16 mouse cellular contexts compared by ENCODE assay signal in genomic region chr7:45047491-45047890, GRCm38 (mm10).
"Had no signal": no experiment of that assay in that cellular context is flagged by ENCODE, and none has a peak within 500 bp of the region (broad histone marks: within the 10 kb centered on the region; RNA-seq: fewer than 3 reads in every experiment).

No protein-coding gene starts in this region.

- H3K27me3 ChIP-seq: midbrain, embryonic 12.5 days; neural tube, embryonic 13.5 days; neural tube, embryonic 15.5 days; stomach, embryonic 15.5 days had no signal

- H3K27ac ChIP-seq: midbrain, embryonic 10.5 days; midbrain, embryonic 12.5 days; neural tube, embryonic 13.5 days; neural tube, embryonic 15.5 days; stomach, embryonic 15.5 days had no signal

- H3K4me3 ChIP-seq: midbrain, embryonic 12.5 days; myocyte; neural tube, embryonic 13.5 days; neural tube, embryonic 15.5 days; stomach, embryonic 15.5 days had no signal

- H3K9ac ChIP-seq: lung, embryonic 14.5 days; midbrain, embryonic 12.5 days; neural tube, embryonic 13.5 days; neural tube, embryonic 15.5 days; stomach, embryonic 15.5 days had no signal

- H3K4me2 ChIP-seq: lung, embryonic 14.5 days; midbrain, embryonic 12.5 days; neural tube, embryonic 13.5 days; neural tube, embryonic 15.5 days; stomach, embryonic 15.5 days had no signal

- ATAC-seq: midbrain, embryonic 16.5 days had no signal

- H3K9me3 ChIP-seq: midbrain, embryonic 10.5 days; midbrain, embryonic 12.5 days; neural tube, embryonic 13.5 days; neural tube, embryonic 15.5 days; stomach, embryonic 15.5 days had no signal

- DNase-seq: lung, embryonic 14.5 days; lung, postnatal 4 days; midbrain, embryonic 14.5 days; retina, postnatal 1 day; right cerebral cortex, adult 18-20 months; right cerebral cortex, postnatal 14 days; thymus, adult 18-20 months; thymus, postnatal 14 days; thymus, postnatal 36 days had no signal
